Mouse (Mus musculus) stomach, embryonic 16.5 days (tissue): ENCODE results near the gene Cdk15. TPM values are rescaled to one million over a fixed set of nuclear protein-coding genes. Genes with fewer than 3 reads are reported as not detected.

Experiments
- ATAC-seq: fragments of 200-750 bp; cut with Nextera tagmentation; 2 replicates; pipeline ENCODE4 v1.8.0; 2017; ENCODE audit warnings: moderate number of reproducible peaks, moderate TSS enrichment; ENCODE audit not compliant: insufficient read depth, low FRiP score
- H3K27ac ChIP-seq: fragments of 300-500 bp; sonication (generic); 2 replicates; pipeline ENCODE4 v1.5.1; 2014; ENCODE audit warnings: low read length
- H3K27me3 ChIP-seq: fragments of 300-500 bp; sonication (generic); 2 replicates; pipeline ENCODE4 v1.6.1; 2014; ENCODE audit warnings: low read length, control low read depth, mixed read lengths; ENCODE audit not compliant: control insufficient read depth, insufficient read depth
- H3K36me3 ChIP-seq: fragments of 300-500 bp; sonication (generic); 2 replicates; pipeline ENCODE4 v1.6.1; 2014; ENCODE audit warnings: low read length; ENCODE audit not compliant: control insufficient read depth, insufficient read depth
- H3K4me1 ChIP-seq: fragments of 300-500 bp; sonication (generic); 2 replicates; pipeline ENCODE4 v1.6.1; 2014; ENCODE audit warnings: low read length, control low read depth, mixed read lengths; ENCODE audit not compliant: control insufficient read depth, insufficient read depth
- H3K4me2 ChIP-seq: fragments of 300-500 bp; sonication (generic); 2 replicates; pipeline ENCODE4 v1.6.1; 2014; ENCODE audit warnings: low read depth, low read length, mixed read lengths
- H3K4me3 ChIP-seq: fragments of 300-500 bp; sonication (generic); replicated peaks from 2 replicates; pipeline ENCODE4 v1.5.1; 2014; ENCODE audit warnings: mild to moderate bottlenecking, low read length
- H3K9ac ChIP-seq: fragments of 300-500 bp; sonication (generic); 2 replicates; pipeline ENCODE4 v1.6.1; 2014; ENCODE audit warnings: low read length
- H3K9me3 ChIP-seq: fragments of 300-500 bp; sonication (generic); replicated peaks from 2 replicates; pipeline ENCODE4 v1.6.1; 2016; ENCODE audit warnings: low read length, control low read depth; ENCODE audit not compliant: control insufficient read depth
- WGBS: fragments of 180-500 bp; shearing (Covaris S2); extraction: QIAGEN DNeasy Blood & Tissue Kit; methylation state at CpG from one replicate; pipeline ENCODE4 v1.1.7; 2014; 5-methylcytosine and 5-hydroxymethylcytosine counted together
- polyA plus RNA-seq: library from polyadenylated mRNA; unstranded; fragments of >200 nt; fragmentation: Nextera tagmentation; extraction: Ambion mirVana; gene quantifications from 2 replicates; pipeline ENCODE4 v1.2.1, GENCODE M21; 2015

Gene Cdk15
- polyA plus RNA-seq, 1 experiment from 2014 or later: 0.27 TPM

GRCm38 (mm10) chr1:59268931-59269330 is 12.2 kb downstream of the Cdk15 start:
- Histone ChIP-seq H3K27ac (no peak overlapping the region), H3K9ac (no peak overlapping the region), H3K27me3 (no peaks in the 10 kb centered on the region), H3K4me1 (peaks cover 6% of the 10 kb centered on the region), H3K4me2 (no peak overlapping the region), H3K36me3 (no peaks in the 10 kb centered on the region), H3K4me3 (no peak overlapping the region), H3K9me3 (no peaks in the 10 kb centered on the region)
- WGBS: 63% methylated on average over 8 of the region's 8 CpGs
- no peak for ATAC-seq

GRCm38 (mm10) chr1:59269466-59269865 is 12.8 kb downstream of the Cdk15 start:
- H3K4me1 ChIP-seq: peaks cover 6% of the 10 kb centered on the region
- no peak for ATAC-seq
- H3K4me3 ChIP-seq: no peak overlapping the region
- no peak overlapping the region for H3K9ac ChIP-seq
- WGBS: 77% methylated on average over 6 of the region's 6 CpGs
- H3K27ac ChIP-seq: no peak overlapping the region
- no peaks in the 10 kb centered on the region for H3K36me3 ChIP-seq
- H3K4me2 ChIP-seq: no peak overlapping the region
- H3K27me3 ChIP-seq: no peaks in the 10 kb centered on the region
- no peaks in the 10 kb centered on the region for H3K9me3 ChIP-seq

- no peak overlapping the region for H3K4me3 ChIP-seq
- H3K27ac ChIP-seq: no peak overlapping the region
- H3K4me1 ChIP-seq: peaks cover 6% of the 10 kb centered on the region
- WGBS: 34% methylated on average over 20 of the region's 20 CpGs
- ATAC-seq: no peak
- no peak overlapping the region for H3K9ac ChIP-seq
- peak overlapping the region; percentile 3; the same call in 1 of the 2 replicates for H3K4me2 ChIP-seq
- H3K9me3 ChIP-seq: no peaks in the 10 kb centered on the region
- no peaks in the 10 kb centered on the region for H3K27me3 ChIP-seq
- no peaks in the 10 kb centered on the region for H3K36me3 ChIP-seq
These were observed 13.4 kb downstream of the Cdk15 start for GRCm38 (mm10) chr1:59269951-59270689.

GRCm38 (mm10) chr1:59272189-59272588 is 15.5 kb downstream of the Cdk15 start:
- no peak for ATAC-seq
- no peak overlapping the region for H3K4me2 ChIP-seq
- WGBS: 53% methylated on average over 3 of the region's 3 CpGs

GRCm38 (mm10) chr1:59285880-59286279 is 29.2 kb downstream of the Cdk15 start:
- H3K4me1 ChIP-seq: no peaks in the 10 kb centered on the region
- H3K27ac ChIP-seq: no peak overlapping the region
- H3K27me3 ChIP-seq: no peaks in the 10 kb centered on the region
- H3K9me3 ChIP-seq: no peaks in the 10 kb centered on the region
- H3K4me3 ChIP-seq: no peak overlapping the region
- no peak overlapping the region for H3K9ac ChIP-seq
- H3K36me3 ChIP-seq: no peaks in the 10 kb centered on the region
- ATAC-seq: no peak
- 80% methylated on average over 5 of the region's 5 CpGs for WGBS
- H3K4me2 ChIP-seq: no peak overlapping the region

More at GRCm38 (mm10) chr1:59272189-59272588, 15.5 kb downstream of the Cdk15 start:
- peaks cover 6% of the 10 kb centered on the region for H3K4me1 ChIP-seq
- no peaks in the 10 kb centered on the region for H3K9me3 ChIP-seq
- H3K27me3 ChIP-seq: no peaks in the 10 kb centered on the region
- H3K27ac ChIP-seq: no peak overlapping the region
- no peak overlapping the region for H3K4me3 ChIP-seq
- H3K36me3 ChIP-seq: no peaks in the 10 kb centered on the region
- no peak overlapping the region for H3K9ac ChIP-seq

GRCm38 (mm10) chr1:59286316-59286850 is 29.7 kb downstream of the Cdk15 start:
- Histone ChIP-seq H3K36me3 (no peaks in the 10 kb centered on the region), H3K4me3 (no peak overlapping the region), H3K27ac (no peak overlapping the region), H3K9ac (no peak overlapping the region), H3K27me3 (no peaks in the 10 kb centered on the region), H3K4me1 (no peaks in the 10 kb centered on the region), H3K9me3 (no peaks in the 10 kb centered on the region), H3K4me2 (no peak overlapping the region)
- WGBS: 73% methylated on average over 13 of the region's 13 CpGs
- no peak for ATAC-seq

- 74% methylated on average over 8 of the region's 8 CpGs for whole genome bisulfite sequencing
- no peaks in the 10 kb centered on the region for H3K27me3 ChIP-seq
- no peak for ATAC-seq
- no peak overlapping the region for H3K4me3 ChIP-seq
- no peak overlapping the region for H3K4me2 ChIP-seq
- H3K4me1 ChIP-seq: no peaks in the 10 kb centered on the region
- H3K9ac ChIP-seq: no peak overlapping the region
- no peaks in the 10 kb centered on the region for H3K9me3 ChIP-seq
- H3K36me3 ChIP-seq: no peaks in the 10 kb centered on the region
- no peak overlapping the region for H3K27ac ChIP-seq
These were observed 31.0 kb downstream of the Cdk15 start for GRCm38 (mm10) chr1:59287733-59288132.

GRCm38 (mm10) chr1:59291652-59292051 is 34.9 kb downstream of the Cdk15 start:
- no peaks in the 10 kb centered on the region for H3K4me1 ChIP-seq
- H3K4me3 ChIP-seq: no peak overlapping the region
- no peak overlapping the region for H3K27ac ChIP-seq
- no peaks in the 10 kb centered on the region for H3K27me3 ChIP-seq
- ATAC-seq: no peak
- no peak overlapping the region for H3K4me2 ChIP-seq
- no peak overlapping the region for H3K9ac ChIP-seq
- H3K36me3 ChIP-seq: no peaks in the 10 kb centered on the region
- 44% methylated on average over 2 of the region's 2 CpGs for WGBS
- H3K9me3 ChIP-seq: no peaks in the 10 kb centered on the region

GRCm38 (mm10) chr1:59295769-59296168 is 39.1 kb downstream of the Cdk15 start:
- ATAC-seq: no peak
- Histone ChIP-seq H3K36me3 (no peaks in the 10 kb centered on the region), H3K27ac (no peak overlapping the region), H3K9me3 (no peaks in the 10 kb centered on the region), H3K27me3 (no peaks in the 10 kb centered on the region), H3K4me3 (no peak overlapping the region), H3K4me2 (no peak overlapping the region), H3K4me1 (no peaks in the 10 kb centered on the region), H3K9ac (no peak overlapping the region)
- 41% methylated on average over 1 of the region's 1 CpGs for WGBS
